Mouse (Mus musculus) hindbrain, embryonic 12.5 days (tissue): ENCODE measurements at regions not wholly inside any gene's neighbourhood (a gene's known extent, or its start where the extent isn't known, plus 50 kb on each side); places are given as distances from the start of the nearest gene placed in this dataset.

ENCODE experiments used
- ATAC-seq: fragments of 200-750 bp; cut with Nextera tagmentation; 2 replicates; pipeline ENCODE4 v1.8.0; 2017; ENCODE audit warnings: moderate TSS enrichment; ENCODE audit not compliant: low FRiP score
- H3K27ac ChIP-seq: fragments of 300-500 bp; sonication (generic); 2 replicates; pipeline ENCODE4 v1.5.1; 2016; ENCODE audit warnings: mild to moderate bottlenecking
- H3K27me3 ChIP-seq: fragments of 300-500 bp; sonication (generic); 2 replicates; pipeline ENCODE4 v1.6.1; 2016; ENCODE audit warnings: mild to moderate bottlenecking
- H3K36me3 ChIP-seq: fragments of 300-500 bp; sonication (generic); 2 replicates; pipeline ENCODE4 v1.6.1; 2016; ENCODE audit warnings: mild to moderate bottlenecking
- H3K4me1 ChIP-seq: fragments of 300-500 bp; sonication (generic); 2 replicates; pipeline ENCODE4 v1.6.1; 2016
- H3K4me2 ChIP-seq: fragments of 300-500 bp; sonication (generic); replicated peaks from 2 replicates; pipeline ENCODE4 v1.6.1; 2016; ENCODE audit warnings: mild to moderate bottlenecking
- H3K4me3 ChIP-seq: fragments of 300-500 bp; sonication (generic); 2 replicates; pipeline ENCODE4 v1.5.1; 2016; ENCODE audit warnings: mild to moderate bottlenecking
- H3K9ac ChIP-seq: fragments of 300-500 bp; sonication (generic); 2 replicates; pipeline ENCODE4 v1.6.1; 2016; ENCODE audit warnings: mild to moderate bottlenecking, moderate library complexity
- H3K9me3 ChIP-seq: fragments of 300-500 bp; sonication (generic); replicated peaks from 2 replicates; pipeline ENCODE4 v1.6.1; 2016; ENCODE audit warnings: mild to moderate bottlenecking
- WGBS: fragments of 180-500 bp; shearing (Covaris S2); methylation state at CpG from one replicate; pipeline ENCODE4 v1.1.7; 2016; 5-methylcytosine and 5-hydroxymethylcytosine counted together

GRCm38 (mm10) chr3:38229051-38229450, 255.6 kb downstream of the Ankrd50 start:
- no peak for ATAC-seq
- no peak overlapping the region for H3K4me2 ChIP-seq
- H3K4me1 ChIP-seq: peaks cover 28% of the 10 kb centered on the region
- no peaks in the 10 kb centered on the region; the same call in 1 of the 2 replicates for H3K27me3 ChIP-seq
- H3K4me3 ChIP-seq: no peak overlapping the region
- no peaks in the 10 kb centered on the region for H3K9me3 ChIP-seq
- H3K9ac ChIP-seq: no peak overlapping the region
- no peak overlapping the region for H3K27ac ChIP-seq
- H3K36me3 ChIP-seq: no peaks in the 10 kb centered on the region
- WGBS: 57% methylated on average over 10 of the region's 10 CpGs

GRCm38 (mm10) chr3:38227596-38227995, 257.0 kb downstream of the Ankrd50 start:
- H3K9me3 ChIP-seq: no peaks in the 10 kb centered on the region
- H3K4me1 ChIP-seq: peaks cover 26% of the 10 kb centered on the region
- ATAC-seq: no peak
- H3K4me2 ChIP-seq: no peak overlapping the region
- 24% methylated on average over 6 of the region's 6 CpGs for WGBS
- H3K9ac ChIP-seq: no peak overlapping the region
- no peaks in the 10 kb centered on the region for H3K36me3 ChIP-seq
- no peak overlapping the region for H3K27ac ChIP-seq
- no peak overlapping the region for H3K4me3 ChIP-seq
- no peaks in the 10 kb centered on the region; the same call in 1 of the 2 replicates for H3K27me3 ChIP-seq

GRCm38 (mm10) chr3:38227121-38227520, 257.5 kb downstream of the Ankrd50 start:
- no peak overlapping the region for H3K27ac ChIP-seq
- H3K4me1 ChIP-seq: peaks cover 21% of the 10 kb centered on the region
- no peaks in the 10 kb centered on the region; the same call in 1 of the 2 replicates for H3K27me3 ChIP-seq
- no peaks in the 10 kb centered on the region for H3K36me3 ChIP-seq
- H3K4me3 ChIP-seq: no peak overlapping the region
- 82% methylated on average over 9 of the region's 9 CpGs for WGBS
- H3K4me2 ChIP-seq: no peak overlapping the region
- no peak overlapping the region for H3K9ac ChIP-seq
- H3K9me3 ChIP-seq: no peaks in the 10 kb centered on the region
- ATAC-seq: no peak

GRCm38 (mm10) chr3:38226147-38226546, 258.5 kb downstream of the Ankrd50 start:
- no peak overlapping the region for H3K27ac ChIP-seq
- H3K36me3 ChIP-seq: no peaks in the 10 kb centered on the region
- no peak overlapping the region for H3K4me2 ChIP-seq
- no peak overlapping the region for H3K4me3 ChIP-seq
- peaks cover 12% of the 10 kb centered on the region; the same call in 1 of the 2 replicates for H3K4me1 ChIP-seq
- no peak for ATAC-seq
- no peak overlapping the region for H3K9ac ChIP-seq
- 76% methylated on average over 2 of the region's 2 CpGs for WGBS
- H3K27me3 ChIP-seq: no peaks in the 10 kb centered on the region; the same call in 1 of the 2 replicates
- H3K9me3 ChIP-seq: no peaks in the 10 kb centered on the region

- no peak overlapping the region for H3K27ac ChIP-seq
- no peak overlapping the region for H3K4me3 ChIP-seq
- H3K36me3 ChIP-seq: no peaks in the 10 kb centered on the region
- no peaks in the 10 kb centered on the region; the same call in 1 of the 2 replicates for H3K27me3 ChIP-seq
- no peak overlapping the region for H3K4me2 ChIP-seq
- WGBS: 92% methylated on average over 8 of the region's 8 CpGs
- no peak overlapping the region for H3K9ac ChIP-seq
- no peaks in the 10 kb centered on the region for H3K4me1 ChIP-seq
- H3K9me3 ChIP-seq: no peaks in the 10 kb centered on the region
- ATAC-seq: no peak
Observed at GRCm38 (mm10) chr3:38221834-38222215, 262.8 kb downstream of the Ankrd50 start.

GRCm38 (mm10) chr3:38220934-38221833, 263.5 kb downstream of the Ankrd50 start:
- no peaks in the 10 kb centered on the region for H3K4me1 ChIP-seq
- peak; percentile 54; the same call in 1 of the 2 replicates for ATAC-seq
- WGBS: 51% methylated on average over 11 of the region's 11 CpGs
- no peaks in the 10 kb centered on the region for H3K9me3 ChIP-seq
- no peak overlapping the region for H3K9ac ChIP-seq
- no peaks in the 10 kb centered on the region for H3K36me3 ChIP-seq
- H3K4me3 ChIP-seq: no peak overlapping the region
- H3K27ac ChIP-seq: no peak overlapping the region
- H3K4me2 ChIP-seq: no peak overlapping the region
- no peaks in the 10 kb centered on the region; the same call in 1 of the 2 replicates for H3K27me3 ChIP-seq

GRCm38 (mm10) chr3:38209081-38209480, 275.6 kb downstream of the Ankrd50 start:
- no peak for ATAC-seq
- Histone ChIP-seq H3K27ac (no peak overlapping the region), H3K9me3 (no peaks in the 10 kb centered on the region), H3K4me2 (no peak overlapping the region), H3K4me1 (no peaks in the 10 kb centered on the region), H3K36me3 (no peaks in the 10 kb centered on the region), H3K4me3 (no peak overlapping the region), H3K27me3 (no peaks in the 10 kb centered on the region), H3K9ac (no peak overlapping the region)
- 87% methylated on average over 3 of the region's 3 CpGs for WGBS

GRCm38 (mm10) chr3:38207867-38208266, 276.8 kb downstream of the Ankrd50 start:
- Histone ChIP-seq H3K36me3 (no peaks in the 10 kb centered on the region), H3K27ac (no peak overlapping the region), H3K4me1 (no peaks in the 10 kb centered on the region), H3K9ac (no peak overlapping the region), H3K27me3 (no peaks in the 10 kb centered on the region), H3K9me3 (no peaks in the 10 kb centered on the region), H3K4me3 (no peak overlapping the region), H3K4me2 (no peak overlapping the region)
- 85% methylated on average over 1 of the region's 1 CpGs for WGBS
- no peak for ATAC-seq

- no peak overlapping the region for H3K9ac ChIP-seq
- H3K27ac ChIP-seq: no peak overlapping the region
- ATAC-seq: no peak
- H3K4me1 ChIP-seq: no peaks in the 10 kb centered on the region
- WGBS: 78% methylated on average over 10 of the region's 10 CpGs
- H3K27me3 ChIP-seq: no peaks in the 10 kb centered on the region
- H3K4me3 ChIP-seq: no peak overlapping the region
- no peaks in the 10 kb centered on the region for H3K9me3 ChIP-seq
- H3K4me2 ChIP-seq: no peak overlapping the region
- H3K36me3 ChIP-seq: no peaks in the 10 kb centered on the region
Observed at GRCm38 (mm10) chr3:38201861-38202656, 282.6 kb downstream of the Ankrd50 start.

GRCm38 (mm10) chr3:38194001-38194400, 290.6 kb downstream of the Ankrd50 start:
- Histone ChIP-seq H3K4me2 (no peak overlapping the region), H3K4me3 (no peak overlapping the region), H3K9ac (no peak overlapping the region), H3K36me3 (no peaks in the 10 kb centered on the region), H3K27ac (no peak overlapping the region), H3K27me3 (no peaks in the 10 kb centered on the region), H3K9me3 (no peaks in the 10 kb centered on the region), H3K4me1 (no peaks in the 10 kb centered on the region)
- ATAC-seq: no peak
- WGBS: 81% methylated on average over 4 of the region's 4 CpGs

GRCm38 (mm10) chr3:38187406-38187896, 297.2 kb downstream of the Ankrd50 start:
- Histone ChIP-seq H3K27ac (no peak overlapping the region), H3K9me3 (no peaks in the 10 kb centered on the region), H3K4me2 (no peak overlapping the region), H3K9ac (no peak overlapping the region), H3K27me3 (no peaks in the 10 kb centered on the region), H3K36me3 (no peaks in the 10 kb centered on the region), H3K4me3 (no peak overlapping the region), H3K4me1 (no peaks in the 10 kb centered on the region)
- no peak for ATAC-seq
- 90% methylated on average over 3 of the region's 3 CpGs for WGBS

GRCm38 (mm10) chr3:38186503-38186902, 298.1 kb downstream of the Ankrd50 start:
- Histone ChIP-seq H3K27ac (no peak overlapping the region), H3K9ac (no peak overlapping the region), H3K27me3 (no peaks in the 10 kb centered on the region), H3K4me3 (no peak overlapping the region), H3K4me1 (no peaks in the 10 kb centered on the region), H3K36me3 (no peaks in the 10 kb centered on the region), H3K9me3 (no peaks in the 10 kb centered on the region), H3K4me2 (no peak overlapping the region)
- ATAC-seq: no peak
- WGBS: 89% methylated on average over 1 of the region's 1 CpGs
